Comparison of ENCODE assay signal across 13 mouse cellular contexts in the genomic region with DNA sequence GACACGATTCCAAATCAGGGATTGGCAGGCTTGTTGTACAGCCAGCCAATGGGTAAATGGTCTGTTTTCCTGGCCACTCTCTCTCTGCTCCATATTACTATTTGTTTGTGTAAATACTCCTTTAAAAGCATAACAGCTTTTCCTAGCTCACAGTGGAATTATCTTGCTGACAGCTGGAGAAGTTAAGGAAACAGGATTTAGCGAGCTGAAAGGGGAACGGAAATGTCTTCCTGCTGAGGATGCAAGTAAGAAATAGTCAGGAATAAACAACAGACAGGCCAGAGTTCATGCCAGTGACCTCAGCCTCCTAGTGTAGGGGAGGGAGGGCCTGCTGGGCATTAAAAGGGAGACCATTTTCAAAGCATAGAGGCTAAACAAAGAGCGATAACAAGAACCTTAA.
A peak's percentile ranks its signal among the peaks of the same experiment; 100 is the strongest.
DNase-seq lines count a peak whose midpoint lies in the region; TF ChIP-seq lines count a peak whose summit lies in the region.
"Had no signal": no experiment of that assay in that cellular context is flagged by ENCODE, and none has a peak within 500 bp of the region (broad histone marks: within the 10 kb centered on the region; RNA-seq: fewer than 3 reads in every experiment).

No protein-coding gene starts in this region.

- 89% methylated on average over 4 of the region's 4 CpGs for WGBS in thymus, adult 2 months

- H3K4me3 ChIP-seq in layer of hippocampus, adult 2 months, result no peak overlapping the region
- no peak overlapping the region for H3K4me3 ChIP-seq in thymus, adult 2 months (ENCODE audit: control insufficient read depth, insufficient read depth, low read length)
- H3K4me3 ChIP-seq: hindbrain, embryonic 15.5 days; limb, embryonic 12.5 days; midbrain, embryonic 12.5 days had no signal

- no peak for TF ChIP-seq CTCF in layer of hippocampus, adult 2 months (conservative IDR thresholded peaks at IDR 0.05)
- TF ChIP-seq CTCF in thymus, adult 2 months (IDR thresholded peaks at IDR 0.05; ENCODE audit: borderline replicate concordance, control insufficient read depth, extremely low read depth, insufficient read depth, low read length, poor library complexity), result no peak

- 0 out of 2 replicates have a peak overlapping the region, but pooled peaks have one; percentile 6 for H3K27ac ChIP-seq in layer of hippocampus, adult 2 months
- H3K27ac ChIP-seq in thymus, adult 2 months (ENCODE audit: control insufficient read depth, insufficient read depth, low read length), result no peak overlapping the region
- H3K27ac ChIP-seq: hindbrain, embryonic 15.5 days; limb, embryonic 12.5 days; midbrain, embryonic 12.5 days had no signal

- no peaks in the 10 kb centered on the region for H3K27me3 ChIP-seq in thymus, adult 2 months (ENCODE audit: control insufficient read depth, insufficient read depth, low read length)
- H3K27me3 ChIP-seq: hindbrain, embryonic 15.5 days; limb, embryonic 12.5 days; midbrain, embryonic 12.5 days had no signal

- H3K4me1 ChIP-seq in thymus, adult 2 months (replicated peaks; ENCODE audit: control insufficient read depth, insufficient read depth, low read length), result no peaks in the 10 kb centered on the region
- H3K4me1 ChIP-seq: hindbrain, embryonic 15.5 days; limb, embryonic 12.5 days; midbrain, embryonic 12.5 days had no signal

- H3K36me3 ChIP-seq in thymus, adult 2 months (ENCODE audit: control insufficient read depth, insufficient read depth, low read length), result no peaks in the 10 kb centered on the region

- DNase-seq in embryo, embryonic 10 days (ENCODE audit: low spot score), result peak; percentile 9
- no peak for DNase-seq in embryo, embryonic 9.5 days (ENCODE audit: extremely low spot score)
- no peak for DNase-seq in layer of hippocampus, adult 2 months (ENCODE audit: low spot score in 2 of 2)
- no peak for DNase-seq in layer of hippocampus, postnatal 36 days
- DNase-seq in kidney, postnatal 14 days, result peak; percentile 67
- DNase-seq in lung, postnatal 36 days, result peak; percentile 67
- DNase-seq in cerebellum, adult 8-10 months, result no peak
- DNase-seq in thymus, adult 2 months, result no peak
- DNase-seq: gastrocnemius, postnatal 25 days; right cerebral cortex, postnatal 14 days had no signal

- no peak for TF ChIP-seq POLR2A in thymus, adult 2 months (IDR thresholded peaks at IDR 0.05; ENCODE audit: control insufficient read depth, extremely low read depth, insufficient read depth, low read length, poor library complexity)

Comparison
In these comparisons a context has a peak if more than half of its experiments do, and no peak if none do; other contexts are left out.
1. DNase-seq: peak in embryo, embryonic 10 days (single experiment), kidney, postnatal 14 days (single experiment) and lung, postnatal 36 days (single experiment); none in embryo, embryonic 9.5 days (single experiment), layer of hippocampus, adult 2 months (0 of 2), layer of hippocampus, postnatal 36 days (0 of 2), cerebellum, adult 8-10 months (single experiment) and thymus, adult 2 months (single experiment).